Mouse (Mus musculus) heart, embryonic 16.5 days (tissue): ENCODE measurements around the gene Mfn2. TPM values are rescaled to one million over a fixed set of nuclear protein-coding genes. Genes with fewer than 3 reads are reported as not detected.

Source experiments
- ATAC-seq: fragments of 200-750 bp; cut with Nextera tagmentation; replicated peaks from 2 replicates; pipeline ENCODE4 v1.8.0; 2017; ENCODE audit warnings: moderate number of reproducible peaks; ENCODE audit not compliant: insufficient read depth, low FRiP score; ENCODE audit errors: extremely low read depth
- H3K27ac ChIP-seq: fragments of 300-500 bp; sonication (generic); 2 replicates; pipeline ENCODE4 v1.5.1; 2014; ENCODE audit warnings: mild to moderate bottlenecking, low read length, control low read depth, moderate library complexity
- H3K27me3 ChIP-seq: fragments of 300-500 bp; sonication (generic); 2 replicates; pipeline ENCODE4 v1.6.1; 2014; ENCODE audit warnings: low read length, mixed read lengths; ENCODE audit not compliant: control insufficient read depth, insufficient read depth
- H3K36me3 ChIP-seq: fragments of 300-500 bp; sonication (generic); 2 replicates; pipeline ENCODE4 v1.6.1; 2014; ENCODE audit not compliant: control insufficient read depth, insufficient read depth
- H3K4me1 ChIP-seq: fragments of 300-500 bp; sonication (generic); 2 replicates; pipeline ENCODE4 v1.6.1; 2014; ENCODE audit warnings: low read length, mixed read lengths; ENCODE audit not compliant: control insufficient read depth, insufficient read depth
- H3K4me2 ChIP-seq: fragments of 300-500 bp; sonication (generic); 2 replicates; pipeline ENCODE4 v1.6.1; 2014; ENCODE audit warnings: low read depth, mild to moderate bottlenecking, control low read depth, low read length
- H3K4me3 ChIP-seq: fragments of 300-500 bp; sonication (generic); 2 replicates; pipeline ENCODE4 v1.5.1; 2014; ENCODE audit warnings: mild to moderate bottlenecking, control low read depth, low read length
- H3K9ac ChIP-seq: fragments of 300-500 bp; sonication (generic); 2 replicates; pipeline ENCODE4 v1.6.1; 2014; ENCODE audit warnings: low read length, control low read depth
- H3K9me3 ChIP-seq: fragments of 300-500 bp; sonication (generic); replicated peaks from 2 replicates; pipeline ENCODE4 v1.6.1; 2016; ENCODE audit warnings: low read length; ENCODE audit not compliant: control insufficient read depth
- WGBS: fragments of 180-500 bp; shearing (Covaris S2); extraction: QIAGEN DNeasy Blood & Tissue Kit; methylation state at CpG from one replicate; pipeline ENCODE4 v1.1.7; 2014; 5-methylcytosine and 5-hydroxymethylcytosine counted together
- polyA plus RNA-seq: library from polyadenylated mRNA; unstranded; fragments of >200 nt; fragmentation: Nextera tagmentation; extraction: Ambion mirVana; gene quantifications from 2 replicates; pipeline ENCODE4 v1.2.1, GENCODE M21; 2015

Mfn2 gene
- polyA plus RNA-seq = 164 and 184 TPM in 2 replicates

GRCm38 (mm10) chr4:147904313-147905089 is at the start of gene Mfn2:
Gene Mfn2 (minus strand): TSS chr4:147904704.
- peak; percentile 95 for ATAC-seq
- Histone ChIP-seq H3K9ac (peak within 1 kb of the TSS; percentile 99), H3K4me3 (peak within 1 kb of the TSS; percentile 93), H3K4me1 (peaks cover 40% of the 10 kb centered on the region), H3K4me2 (peak within 1 kb of the TSS; percentile 70), H3K27me3 (no peaks in the 10 kb centered on the region), H3K9me3 (no peaks in the 10 kb centered on the region), H3K27ac (peak within 1 kb of the TSS; percentile 91), H3K36me3 (peaks cover 20% of the 10 kb centered on the region)
- WGBS = under 1% methylated on average over 59 of the region's 59 CpGs

DNA sequence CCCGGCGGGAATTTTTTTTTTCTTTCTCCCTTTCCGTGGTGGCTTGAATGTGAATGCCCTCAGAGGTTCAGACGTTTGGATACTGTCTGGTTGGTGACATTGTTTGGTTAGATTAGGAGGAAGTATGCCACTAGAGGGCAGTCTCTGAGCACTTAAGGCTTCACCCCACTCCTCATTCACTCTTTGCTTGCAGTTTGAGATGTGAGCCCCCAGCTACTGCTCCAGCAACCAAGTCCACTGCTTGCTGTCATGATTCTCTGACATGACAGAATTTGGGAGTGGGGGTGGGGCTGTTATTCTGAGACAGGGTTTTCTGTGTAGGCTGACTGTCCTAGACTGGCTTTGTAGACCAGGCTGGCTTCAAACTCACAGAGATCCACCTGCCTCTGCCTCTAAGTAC is 49.1 kb upstream of the Mfn2 start:
- no peaks in the 10 kb centered on the region for H3K4me1 ChIP-seq
- ATAC-seq = peak; percentile 28; the same call in 1 of the 2 replicates
- H3K4me3 ChIP-seq = no peak overlapping the region
- H3K4me2 ChIP-seq = no peak overlapping the region
- no peaks in the 10 kb centered on the region for H3K9me3 ChIP-seq
- H3K36me3 ChIP-seq = peaks cover 2% of the 10 kb centered on the region; the same call in 1 of the 2 replicates
- H3K27me3 ChIP-seq = no peaks in the 10 kb centered on the region
- WGBS = 11% methylated on average over 4 of the region's 4 CpGs
- no peak overlapping the region for H3K9ac ChIP-seq
- no peak overlapping the region for H3K27ac ChIP-seq

- peaks cover 40% of the 10 kb centered on the region for H3K36me3 ChIP-seq
- ATAC-seq = no peak
- no peak overlapping the region for H3K27ac ChIP-seq
- no peaks in the 10 kb centered on the region for H3K9me3 ChIP-seq
- H3K4me3 ChIP-seq = no peak overlapping the region
- H3K27me3 ChIP-seq = no peaks in the 10 kb centered on the region
- no peak overlapping the region for H3K9ac ChIP-seq
- peaks cover 6% of the 10 kb centered on the region for H3K4me1 ChIP-seq
- no peak overlapping the region for H3K4me2 ChIP-seq
- WGBS = 71% methylated on average over 2 of the region's 2 CpGs
These were observed 43.0 kb upstream of the Mfn2 start for GRCm38 (mm10) chr4:147947511-147947910.

- H3K9me3 ChIP-seq = no peaks in the 10 kb centered on the region
- H3K36me3 ChIP-seq = peaks cover 36% of the 10 kb centered on the region
- 88% methylated on average over 1 of the region's 1 CpGs for WGBS
- no peak overlapping the region for H3K9ac ChIP-seq
- peaks cover 38% of the 10 kb centered on the region for H3K4me1 ChIP-seq
- no peak for ATAC-seq
- no peaks in the 10 kb centered on the region for H3K27me3 ChIP-seq
- no peak overlapping the region for H3K27ac ChIP-seq
- H3K4me2 ChIP-seq = peak overlapping the region; percentile 3; the same call in 1 of the 2 replicates
- H3K4me3 ChIP-seq = no peak overlapping the region
These were observed 38.5 kb upstream of the Mfn2 start for GRCm38 (mm10) chr4:147943005-147943404.

GRCm38 (mm10) chr4:147941045-147942020 is 36.8 kb upstream of the Mfn2 start:
- peak; percentile 20 for ATAC-seq
- Histone ChIP-seq H3K27ac (peak overlapping the region; percentile 75), H3K4me3 (peak overlapping the region; percentile 72), H3K9ac (peak overlapping the region; percentile 84), H3K36me3 (peaks cover 25% of the 10 kb centered on the region), H3K9me3 (no peaks in the 10 kb centered on the region), H3K4me1 (peaks cover 45% of the 10 kb centered on the region), H3K27me3 (no peaks in the 10 kb centered on the region), H3K4me2 (peak overlapping the region; percentile 94)
- WGBS = 5% methylated on average over 84 of the region's 88 CpGs

DNA sequence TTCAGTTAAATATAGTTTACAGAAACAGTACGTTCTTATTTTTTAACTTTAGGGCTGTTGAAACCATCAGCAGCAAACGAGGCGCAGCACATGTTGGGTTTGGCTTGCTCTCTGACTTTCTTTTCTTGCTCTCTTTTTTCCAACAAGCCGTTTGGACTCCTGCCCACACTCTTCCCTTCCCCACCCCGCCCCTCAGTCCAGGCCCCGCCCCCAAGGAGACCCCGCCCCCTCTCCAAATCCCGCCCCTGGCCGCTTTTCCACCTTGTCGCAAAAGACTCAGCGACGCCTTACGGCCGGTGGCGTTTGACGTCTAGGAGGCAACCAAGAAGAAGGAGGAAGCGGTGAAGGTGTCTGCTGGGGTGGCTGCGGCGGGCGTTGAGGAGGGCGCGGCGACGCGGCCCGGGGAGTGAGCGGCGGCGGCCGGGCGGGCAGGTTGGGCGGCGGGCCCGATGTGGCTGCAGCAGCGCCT is 36.1 kb upstream of the Mfn2 start, which contains the start of gene 2510039O18Rik:
Gene 2510039O18Rik, plus strand, starts transcription at position 320 of the 469 bp plus-strand sequence.
- Histone ChIP-seq H3K4me2 (peak within 1 kb of the TSS; percentile 94), H3K9me3 (no peaks in the 10 kb centered on the region), H3K4me1 (peaks cover 49% of the 10 kb centered on the region), H3K9ac (peak within 1 kb of the TSS; percentile 84), H3K27me3 (no peaks in the 10 kb centered on the region), H3K36me3 (peaks cover 18% of the 10 kb centered on the region), H3K27ac (peak within 1 kb of the TSS; percentile 82), H3K4me3 (peak within 1 kb of the TSS; percentile 72)
- 1% methylated on average over 29 of the region's 35 CpGs for WGBS
- peak; percentile 53 for ATAC-seq

DNA sequence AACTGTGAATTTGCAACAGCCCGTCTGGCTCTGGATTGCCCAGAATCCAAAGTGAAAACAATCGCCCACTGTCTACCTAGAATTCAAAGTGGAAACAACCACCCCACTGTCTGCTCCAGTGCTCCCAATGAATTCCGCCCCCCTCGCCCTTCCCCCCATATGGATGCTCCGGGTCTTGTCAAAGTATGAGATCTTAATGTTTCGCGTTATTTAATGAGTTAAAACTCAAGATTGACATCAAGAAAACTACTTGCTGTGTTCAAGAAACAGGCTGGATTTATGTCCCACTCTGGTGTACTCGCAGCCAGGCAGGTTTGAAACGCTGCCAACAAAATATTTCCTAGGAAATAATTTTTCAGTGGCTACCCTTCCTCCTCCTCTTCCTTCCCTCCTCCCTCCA is 35.6 kb upstream of the Mfn2 start:
- peak overlapping the region; percentile 50 for H3K4me2 ChIP-seq
- peak overlapping the region; percentile 82 for H3K27ac ChIP-seq
- H3K4me3 ChIP-seq = peak overlapping the region; percentile 72; the same call in 1 of the 2 replicates
- no peak overlapping the region for H3K9ac ChIP-seq
- 46% methylated on average over 9 of the region's 9 CpGs for WGBS
- no peaks in the 10 kb centered on the region for H3K9me3 ChIP-seq
- ATAC-seq = no peak
- H3K4me1 ChIP-seq = peaks cover 52% of the 10 kb centered on the region
- H3K27me3 ChIP-seq = no peaks in the 10 kb centered on the region
- peaks cover 14% of the 10 kb centered on the region for H3K36me3 ChIP-seq

DNA sequence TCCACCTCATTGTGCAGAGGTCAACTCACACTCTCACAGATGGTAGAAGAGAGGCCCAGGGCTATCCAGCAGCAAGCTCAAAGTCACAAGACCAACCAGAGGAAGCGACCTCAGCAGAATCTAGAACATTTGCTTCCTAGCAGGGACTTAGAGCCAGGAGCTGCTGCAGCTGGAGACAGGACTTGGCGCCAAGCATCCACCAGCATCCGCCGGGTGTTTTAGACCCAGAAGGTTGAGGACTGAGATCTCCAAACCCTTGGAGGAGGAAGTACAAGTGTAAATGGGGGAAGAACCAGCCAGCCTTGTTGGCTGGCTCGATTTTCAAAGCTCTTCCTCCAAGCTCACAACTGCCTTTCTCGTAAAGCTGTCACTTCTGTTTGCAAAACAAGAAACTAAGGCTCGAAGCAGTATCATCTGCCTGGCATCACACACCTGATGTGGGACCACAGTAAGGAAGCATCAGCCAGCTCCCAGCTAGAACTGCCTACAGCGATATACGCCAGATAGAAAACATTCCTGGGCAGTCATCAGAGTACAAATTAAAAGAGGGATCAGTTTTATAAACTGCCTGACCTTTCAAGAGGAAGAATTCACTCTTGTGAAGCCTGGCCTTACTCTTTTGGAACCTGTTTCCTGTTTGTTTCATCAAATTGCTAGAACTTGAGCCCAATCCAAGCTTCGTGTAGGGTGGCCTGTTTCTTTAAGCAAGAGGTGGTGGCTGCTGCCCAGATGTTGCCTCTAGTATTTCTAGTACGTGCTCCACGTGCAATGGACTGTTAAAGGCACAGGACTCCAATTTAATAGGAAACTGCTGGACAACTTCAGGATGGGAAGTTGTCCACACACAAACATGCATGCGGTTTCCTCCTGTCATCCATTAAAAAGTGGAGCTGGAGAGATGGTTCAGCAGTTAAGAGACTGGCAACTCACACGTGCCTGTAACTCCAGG is 33.9 kb upstream of the Mfn2 start:
- Histone ChIP-seq H3K4me1 (peaks cover 61% of the 10 kb centered on the region), H3K4me3 (no peak overlapping the region), H3K9ac (no peak overlapping the region), H3K27ac (peak overlapping the region; percentile 61), H3K9me3 (no peaks in the 10 kb centered on the region), H3K4me2 (no peak overlapping the region), H3K36me3 (no peaks in the 10 kb centered on the region), H3K27me3 (no peaks in the 10 kb centered on the region)
- no peak for ATAC-seq
- WGBS = 50% methylated on average over 14 of the region's 14 CpGs
